ENCODE assay signal across 13 mouse cellular contexts in the genomic region with DNA sequence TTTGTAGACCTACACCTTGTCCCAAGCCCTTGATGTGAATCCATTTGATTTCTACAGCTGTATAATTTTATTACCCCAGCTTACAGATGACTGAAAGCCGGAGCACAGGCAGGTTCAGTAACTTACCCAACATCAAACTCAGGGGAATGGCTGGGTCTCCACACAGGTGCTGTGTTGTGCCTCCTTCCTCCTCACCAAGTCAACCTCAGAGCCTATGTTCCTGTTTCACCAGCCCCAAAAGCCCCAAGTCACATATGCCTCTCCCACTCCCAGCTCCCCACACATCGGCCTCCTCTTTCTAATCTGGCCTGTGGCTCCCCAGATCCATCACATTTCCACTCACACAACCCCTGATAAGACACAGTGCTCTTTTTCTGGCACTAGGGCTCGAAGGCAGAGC. TPM values are rescaled to one million over a fixed set of nuclear protein-coding genes. Genes with fewer than 3 reads are reported as not detected.
DNase-seq lines count a peak whose midpoint lies in the region; ATAC-seq and TF ChIP-seq lines count a peak whose summit lies in the region.
"Had no signal": no experiment of that assay in that cellular context is flagged by ENCODE, and none has a peak within 500 bp of the region (broad histone marks: within the 10 kb centered on the region; RNA-seq: fewer than 3 reads in every experiment).

No protein-coding gene starts in this region.

- no peak for ATAC-seq in heart, embryonic 15.5 days (replicated peaks; ENCODE audit: insufficient number of reproducible peaks, insufficient read depth, low FRiP score, low read depth)
- no peak for ATAC-seq in midbrain, embryonic 11.5 days (ENCODE audit: low FRiP score)
- no peak for ATAC-seq in midbrain, postnatal 0 days (ENCODE audit: low FRiP score)
- ATAC-seq: activated CD4-positive, CD25-positive, alpha-beta regulatory T cell, adult 4 months; forebrain, embryonic 15.5 days had no signal

- peak overlapping the region; percentile 82 for H3K4me3 ChIP-seq in heart, embryonic 15.5 days
- H3K4me3 ChIP-seq in midbrain, embryonic 11.5 days (ENCODE audit: low read depth, low read length), result no peak overlapping the region
- no peak overlapping the region for H3K4me3 ChIP-seq in midbrain, postnatal 0 days (ENCODE audit: low read depth, low read length)
- H3K4me3 ChIP-seq in cortical plate, adult 2 months (ENCODE audit: insufficient read depth, low read length), result peak overlapping the region; percentile 60; the same call in 1 of the 2 replicates
- H3K4me3 ChIP-seq: gastrocnemius, adult 2 months had no signal

- DNase-seq in heart, postnatal 10 days, result no peak
- DNase-seq in midbrain, embryonic 11.5 days (ENCODE audit: low spot score, missing footprints), result peak; percentile 19
- no peak for DNase-seq in midbrain, postnatal 0 days (ENCODE audit: low spot score)
- DNase-seq in thymus, postnatal 14 days, result peak; percentile 49
- DNase-seq in left cerebral cortex, adult 18-20 months (ENCODE audit: low spot score in 2 of 2), result no peak
- DNase-seq: cerebellum, adult 11-12 months; gastrocnemius, adult 2 months; kidney, postnatal 10 days had no signal

- 44% methylated on average over 3 of the region's 3 CpGs for whole genome bisulfite sequencing in heart, embryonic 15.5 days
- 89% methylated on average over 3 of the region's 3 CpGs for WGBS in midbrain, embryonic 11.5 days
- 92% methylated on average over 3 of the region's 3 CpGs for WGBS in midbrain, postnatal 0 days

- TF ChIP-seq POLR2A in cortical plate, adult 2 months (IDR thresholded peaks at IDR 0.05; ENCODE audit: extremely low read depth, insufficient read depth, low read length), result no peak

- 0 out of 2 replicates have a peak overlapping the region, but pooled peaks have one; percentile 26 for H3K27ac ChIP-seq in heart, embryonic 15.5 days
- H3K27ac ChIP-seq in midbrain, embryonic 11.5 days (ENCODE audit: low read depth, low read length), result no peak overlapping the region
- no peak overlapping the region for H3K27ac ChIP-seq in midbrain, postnatal 0 days (ENCODE audit: low read depth, low read length)
- H3K27ac ChIP-seq in cortical plate, adult 2 months (ENCODE audit: insufficient read depth, low read length), result no peak overlapping the region
- H3K27ac ChIP-seq: forebrain, embryonic 15.5 days; gastrocnemius, adult 2 months; macrophage had no signal

- H3K4me1 ChIP-seq in heart, embryonic 15.5 days (replicated peaks), result peaks cover 28% of the 10 kb centered on the region
- peaks cover 7% of the 10 kb centered on the region for H3K4me1 ChIP-seq in midbrain, embryonic 11.5 days (ENCODE audit: control insufficient read depth, insufficient read depth, low read length)
- H3K4me1 ChIP-seq in midbrain, postnatal 0 days (ENCODE audit: insufficient read depth, low read length), result 0 out of 2 replicates have a peak, but pooled peaks cover 4% of the 10 kb centered on the region
- peaks cover 2% of the 10 kb centered on the region; the same call in 1 of the 2 replicates for H3K4me1 ChIP-seq in cortical plate, adult 2 months (ENCODE audit: control insufficient read depth, insufficient read depth, low read length)

- intact Hi-C loops in heart, postnatal 10 days (cut with DNase I), result loop anchor here (5.0 kb wide), 2 partner anchors 48 to 87 kb away; no protein-coding TSS in a partner anchor

- no peaks in the 10 kb centered on the region for H3K9me3 ChIP-seq in heart, embryonic 15.5 days (replicated peaks)
- no peaks in the 10 kb centered on the region for H3K9me3 ChIP-seq in midbrain, embryonic 11.5 days (ENCODE audit: control insufficient read depth, low read length)
- H3K9me3 ChIP-seq in midbrain, postnatal 0 days (ENCODE audit: low read length), result no peaks in the 10 kb centered on the region
- H3K9me3 ChIP-seq: forebrain, embryonic 15.5 days had no signal

- H3K9ac ChIP-seq in heart, embryonic 15.5 days, result peak overlapping the region; percentile 89; the same call in 1 of the 2 replicates
- H3K9ac ChIP-seq in midbrain, embryonic 11.5 days (ENCODE audit: low read length), result no peak overlapping the region
- H3K9ac ChIP-seq in midbrain, postnatal 0 days (replicated peaks; ENCODE audit: low read length, poor library complexity, severe bottlenecking), result no peak overlapping the region
- H3K9ac ChIP-seq: forebrain, embryonic 15.5 days had no signal

- H3K27me3 ChIP-seq in heart, embryonic 15.5 days, result no peaks in the 10 kb centered on the region
- H3K27me3 ChIP-seq in midbrain, embryonic 11.5 days (ENCODE audit: control insufficient read depth, insufficient read depth, low read length), result peaks cover 2% of the 10 kb centered on the region; the same call in 1 of the 2 replicates
- H3K27me3 ChIP-seq in midbrain, postnatal 0 days (ENCODE audit: insufficient read depth, low read length), result no peaks in the 10 kb centered on the region
- H3K27me3 ChIP-seq: forebrain, embryonic 15.5 days had no signal

- TF ChIP-seq CTCF in midbrain, postnatal 0 days (IDR thresholded peaks at IDR 0.05), result no peak
- TF ChIP-seq CTCF in cortical plate, adult 2 months (IDR thresholded peaks at IDR 0.05; ENCODE audit: extremely low read depth, insufficient read depth, low read length), result no peak

- H3K36me3 ChIP-seq in heart, embryonic 15.5 days, result no peaks in the 10 kb centered on the region
- no peaks in the 10 kb centered on the region for H3K36me3 ChIP-seq in midbrain, embryonic 11.5 days (ENCODE audit: control insufficient read depth, insufficient read depth, low read length)
- H3K36me3 ChIP-seq in midbrain, postnatal 0 days (ENCODE audit: insufficient read depth, low read length), result no peaks in the 10 kb centered on the region
- H3K36me3 ChIP-seq: forebrain, embryonic 15.5 days had no signal

- H3K4me2 ChIP-seq in heart, embryonic 15.5 days, result peak overlapping the region; percentile 70
- H3K4me2 ChIP-seq in midbrain, embryonic 11.5 days, result no peak overlapping the region
- no peak overlapping the region for H3K4me2 ChIP-seq in midbrain, postnatal 0 days (ENCODE audit: low read depth, low read length, poor library complexity, severe bottlenecking)
- H3K4me2 ChIP-seq: forebrain, embryonic 15.5 days had no signal

RNA-seq across cellular contexts. Expression of gene Rras2, which starts 2.6 kb away (rescaled TPM):
- polyA plus RNA-seq in heart, embryonic 15.5 days (2015; fragmentation: Nextera tagmentation; extraction: Ambion mirVana), result 44.1 and 44.6 TPM in 2 replicates
- total RNA-seq in heart, postnatal 10 days (2021), result 10 to 100 TPM; 50.2 to 66.9 TPM
- polyA plus RNA-seq in midbrain, embryonic 11.5 days (2014; fragmentation: Nextera tagmentation; extraction: Ambion mirVana), result 26.7 and 30.7 TPM in 2 replicates
- 41.3 and 58.7 TPM in 2 replicates for total RNA-seq in midbrain, postnatal 0 days (2014; rRNA removed)
- 21.4 and 22.5 TPM in 2 replicates for polyA plus RNA-seq in midbrain, postnatal 0 days (2015; fragmentation: Nextera tagmentation; extraction: Ambion mirVana)
- 21.2 and 21.7 TPM in 2 replicates for polyA plus RNA-seq in cortical plate, adult 2 months (2012; rRNA removed)
- 10 to 100 TPM; 13.9 to 15.7 TPM for total RNA-seq in left cerebral cortex, adult 18-20 months (2021)

Comparison
In these comparisons a context has a peak if more than half of its experiments do, and no peak if none do; other contexts are left out.
1. DNase-seq: peak in midbrain, embryonic 11.5 days (single experiment) and thymus, postnatal 14 days (single experiment); none in heart, postnatal 10 days (0 of 2), midbrain, postnatal 0 days (single experiment) and left cerebral cortex, adult 18-20 months (0 of 2).
2. H3K4me3 ChIP-seq: peak in heart, embryonic 15.5 days (single experiment) and cortical plate, adult 2 months (single experiment); none in midbrain, embryonic 11.5 days (single experiment) and midbrain, postnatal 0 days (single experiment).